Mouse (Mus musculus) bone marrow macrophage, adult 2 months (primary cell): Measurements from ENCODE around the gene Pds5a.

ENCODE experiments used
- CTCF ChIP-seq: IDR thresholded peaks from 2 replicates; pipeline ENCODE4 v1.5.1; 2012; ENCODE audit warnings: low read depth, mild to moderate bottlenecking, low read length, moderate library complexity
- POLR2A ChIP-seq: IDR thresholded peaks from 2 replicates; pipeline ENCODE4 v1.6.1; 2012; ENCODE audit warnings: mild to moderate bottlenecking, low read depth, low read length, borderline replicate concordance

DNA sequence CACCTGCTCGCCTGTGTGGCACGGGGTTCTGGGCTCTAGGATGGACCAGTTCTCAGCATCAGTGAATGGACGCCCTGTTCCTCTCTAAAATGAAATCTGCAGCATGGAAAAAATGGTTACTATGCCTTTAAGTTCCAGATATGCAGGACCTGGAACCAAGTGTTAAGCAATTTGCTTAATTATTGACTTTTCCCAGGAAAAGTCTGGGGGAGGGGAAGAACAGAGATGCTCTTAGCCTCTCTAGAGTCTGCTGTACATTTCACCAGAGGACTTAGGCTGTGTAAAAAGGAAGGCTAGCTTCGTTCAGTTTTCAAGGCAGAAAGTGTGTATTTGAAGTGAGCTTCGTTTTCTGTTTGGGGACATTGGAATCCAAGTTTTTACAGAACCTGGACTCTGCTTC, 88.3 kb downstream of the Pds5a start:
- TF ChIP-seq POLR2A = no peak
- TF ChIP-seq CTCF = no peak
